Mouse (Mus musculus) forebrain, embryonic 16.5 days (tissue): ENCODE data around the gene Wdr77. TPM values are rescaled to one million over a fixed set of nuclear protein-coding genes. Genes with fewer than 3 reads are reported as not detected.
A peak's percentile ranks its signal among the peaks of the same experiment; 100 is the strongest.

Experiments
- ATAC-seq: fragments of 200-750 bp; cut with Nextera tagmentation; 2 replicates; pipeline ENCODE4 v1.8.0; 2017; ENCODE audit warnings: mild to moderate bottlenecking, moderate library complexity
- H3K27ac ChIP-seq: fragments of 300-500 bp; sonication (generic); 2 replicates; pipeline ENCODE4 v1.5.1; 2014; ENCODE audit warnings: low read length, control low read depth
- H3K27me3 ChIP-seq: fragments of 300-500 bp; sonication (generic); replicated peaks from 2 replicates; pipeline ENCODE4 v1.6.1; 2014; ENCODE audit warnings: low read length; ENCODE audit not compliant: control insufficient read depth, insufficient read depth
- H3K36me3 ChIP-seq: fragments of 300-500 bp; sonication (generic); 2 replicates; pipeline ENCODE4 v1.6.1; 2014; ENCODE audit not compliant: control insufficient read depth, insufficient read depth
- H3K4me1 ChIP-seq: fragments of 300-500 bp; sonication (generic); replicated peaks from 2 replicates; pipeline ENCODE4 v1.6.1; 2014; ENCODE audit warnings: low read length; ENCODE audit not compliant: control insufficient read depth, insufficient read depth
- H3K4me2 ChIP-seq: fragments of 300-500 bp; sonication (generic); 2 replicates; pipeline ENCODE4 v1.6.1; 2014; ENCODE audit warnings: mild to moderate bottlenecking, low read length, control low read depth
- H3K4me3 ChIP-seq: fragments of 300-500 bp; sonication (generic); replicated peaks from 2 replicates; pipeline ENCODE4 v1.5.1; 2014; ENCODE audit warnings: mild to moderate bottlenecking, low read length, control low read depth
- H3K9ac ChIP-seq: fragments of 300-500 bp; sonication (generic); replicated peaks from 2 replicates; pipeline ENCODE4 v1.6.1; 2014; ENCODE audit warnings: low read depth, low read length, control low read depth
- H3K9me3 ChIP-seq: fragments of 300-500 bp; sonication (generic); 2 replicates; pipeline ENCODE4 v1.6.1; 2016; ENCODE audit warnings: low read length; ENCODE audit not compliant: control insufficient read depth
- whole genome bisulfite sequencing: fragments of 180-500 bp; shearing (Covaris S2); extraction: QIAGEN DNeasy Blood & Tissue Kit; methylation state at CpG from one replicate; pipeline ENCODE4 v1.1.7; 2014; 5-methylcytosine and 5-hydroxymethylcytosine counted together
- polyA plus RNA-seq: library from polyadenylated mRNA; unstranded; fragments of >200 nt; fragmentation: Nextera tagmentation; extraction: Ambion mirVana; gene quantifications from 2 replicates; pipeline ENCODE4 v1.2.1, GENCODE M21; 2015

The Wdr77 gene
- polyA plus RNA-seq, 1 experiment from 2014 or later = 118 TPM

- 96% methylated on average over 6 of the region's 6 CpGs for WGBS
- no peak overlapping the region for H3K4me2 ChIP-seq
- no peak overlapping the region for H3K4me3 ChIP-seq
- no peak overlapping the region for H3K27ac ChIP-seq
- ATAC-seq = no peak
- H3K9me3 ChIP-seq = no peaks in the 10 kb centered on the region
- no peaks in the 10 kb centered on the region for H3K36me3 ChIP-seq
- no peaks in the 10 kb centered on the region for H3K4me1 ChIP-seq
- H3K9ac ChIP-seq = no peak overlapping the region
- H3K27me3 ChIP-seq = no peaks in the 10 kb centered on the region
Observed at GRCm38 (mm10) chr3:105933926-105934325, 25.2 kb upstream of the Wdr77 start.

DNA sequence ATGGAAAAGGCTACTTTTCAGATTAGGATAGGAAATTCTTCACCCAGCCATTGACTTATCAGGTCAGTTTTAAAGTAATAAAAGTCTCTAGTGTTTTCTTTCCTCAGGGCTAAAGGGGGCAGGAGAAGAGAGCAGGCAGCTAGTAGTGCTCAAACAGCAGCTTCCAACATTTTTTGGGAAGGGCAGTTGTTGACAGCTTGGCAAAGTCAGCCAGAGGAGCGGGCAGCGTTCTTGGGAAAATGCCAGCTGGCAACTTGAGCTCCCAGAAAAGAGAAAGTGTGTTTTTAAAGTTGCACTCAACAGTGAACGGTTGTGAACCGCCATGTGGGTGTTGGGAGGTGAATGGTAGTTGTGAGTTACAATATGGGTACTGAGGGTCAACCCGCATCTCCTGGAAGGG lies 24.1 kb upstream of the Wdr77 start:
- Histone ChIP-seq H3K4me2 (no peak overlapping the region), H3K27ac (no peak overlapping the region), H3K4me1 (no peaks in the 10 kb centered on the region), H3K27me3 (no peaks in the 10 kb centered on the region), H3K4me3 (no peak overlapping the region), H3K9ac (no peak overlapping the region), H3K9me3 (no peaks in the 10 kb centered on the region), H3K36me3 (no peaks in the 10 kb centered on the region)
- WGBS = 51% methylated on average over 5 of the region's 5 CpGs
- ATAC-seq = no peak

DNA sequence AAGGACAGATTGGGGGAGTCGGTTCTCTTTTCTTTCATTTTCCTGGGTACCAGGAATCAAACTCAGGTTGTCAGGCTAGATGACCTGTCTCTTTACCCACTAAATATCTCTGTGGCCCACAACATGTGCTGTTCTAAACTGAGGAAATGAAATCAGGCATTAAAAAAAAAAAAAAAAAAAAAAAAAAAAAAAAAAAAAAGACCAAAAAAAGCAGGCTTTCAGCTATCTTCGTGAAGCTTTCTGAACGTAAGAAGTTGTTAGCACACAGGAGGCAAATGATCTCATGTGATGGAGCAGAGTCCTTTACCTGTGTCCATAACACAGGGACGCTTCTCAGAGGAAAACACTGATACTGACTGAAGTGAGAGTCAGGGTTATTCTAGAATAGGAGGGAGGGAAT lies 23.1 kb upstream of the Wdr77 start:
- peaks cover 4% of the 10 kb centered on the region for H3K36me3 ChIP-seq
- H3K4me2 ChIP-seq = no peak overlapping the region
- no peaks in the 10 kb centered on the region for H3K27me3 ChIP-seq
- WGBS = 90% methylated on average over 4 of the region's 4 CpGs
- H3K9ac ChIP-seq = no peak overlapping the region
- H3K27ac ChIP-seq = no peak overlapping the region
- no peak for ATAC-seq
- no peak overlapping the region for H3K4me3 ChIP-seq
- H3K4me1 ChIP-seq = no peaks in the 10 kb centered on the region
- H3K9me3 ChIP-seq = no peaks in the 10 kb centered on the region

- no peaks in the 10 kb centered on the region for H3K9me3 ChIP-seq
- no peaks in the 10 kb centered on the region for H3K4me1 ChIP-seq
- H3K9ac ChIP-seq = no peak overlapping the region
- peaks cover 40% of the 10 kb centered on the region for H3K36me3 ChIP-seq
- no peak overlapping the region for H3K4me3 ChIP-seq
- 96% methylated on average over 7 of the region's 7 CpGs for WGBS
- H3K4me2 ChIP-seq = no peak overlapping the region
- ATAC-seq = no peak
- H3K27ac ChIP-seq = no peak overlapping the region
- no peaks in the 10 kb centered on the region for H3K27me3 ChIP-seq
Observed at GRCm38 (mm10) chr3:105951348-105951747, 7.8 kb upstream of the Wdr77 start.

DNA sequence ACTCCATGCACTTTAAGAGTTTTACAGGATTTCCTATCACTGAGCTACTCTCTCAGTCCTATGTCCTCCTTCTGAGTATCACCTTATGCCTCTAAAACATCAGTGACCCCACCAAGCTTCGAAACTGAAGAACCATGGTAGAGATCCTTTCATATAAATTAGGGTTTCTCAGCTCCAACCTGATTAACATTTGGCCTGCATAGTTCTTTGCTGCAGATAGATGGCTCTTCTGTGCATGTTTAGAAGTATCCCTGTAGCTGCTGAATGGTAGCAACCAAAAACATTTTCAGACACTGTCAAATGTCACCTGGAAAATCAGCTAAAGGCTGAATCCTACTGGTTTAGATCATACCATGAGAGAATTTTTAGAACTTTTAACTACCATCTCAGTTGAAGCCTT lies 1.9 kb upstream of the Wdr77 start:
- no peaks in the 10 kb centered on the region for H3K9me3 ChIP-seq
- WGBS = 92% methylated on average over 1 of the region's 1 CpGs
- H3K4me1 ChIP-seq = peaks cover 27% of the 10 kb centered on the region
- no peak overlapping the region for H3K4me3 ChIP-seq
- no peak overlapping the region for H3K9ac ChIP-seq
- H3K36me3 ChIP-seq = peaks cover 22% of the 10 kb centered on the region
- H3K4me2 ChIP-seq = no peak overlapping the region
- H3K27me3 ChIP-seq = no peaks in the 10 kb centered on the region
- H3K27ac ChIP-seq = no peak overlapping the region
- ATAC-seq = no peak

- peak overlapping the region; percentile 98 for H3K9ac ChIP-seq
- ATAC-seq = no peak
- no peaks in the 10 kb centered on the region for H3K27me3 ChIP-seq
- 46% methylated on average over 5 of the region's 5 CpGs for WGBS
- no peak overlapping the region for H3K27ac ChIP-seq
- H3K36me3 ChIP-seq = peaks cover 23% of the 10 kb centered on the region
- H3K4me2 ChIP-seq = peak overlapping the region; percentile 72
- peaks cover 27% of the 10 kb centered on the region for H3K4me1 ChIP-seq
- H3K9me3 ChIP-seq = no peaks in the 10 kb centered on the region
- peak overlapping the region; percentile 89 for H3K4me3 ChIP-seq
Observed at GRCm38 (mm10) chr3:105958204-105958603, 965 bp upstream of the Wdr77 start.

DNA sequence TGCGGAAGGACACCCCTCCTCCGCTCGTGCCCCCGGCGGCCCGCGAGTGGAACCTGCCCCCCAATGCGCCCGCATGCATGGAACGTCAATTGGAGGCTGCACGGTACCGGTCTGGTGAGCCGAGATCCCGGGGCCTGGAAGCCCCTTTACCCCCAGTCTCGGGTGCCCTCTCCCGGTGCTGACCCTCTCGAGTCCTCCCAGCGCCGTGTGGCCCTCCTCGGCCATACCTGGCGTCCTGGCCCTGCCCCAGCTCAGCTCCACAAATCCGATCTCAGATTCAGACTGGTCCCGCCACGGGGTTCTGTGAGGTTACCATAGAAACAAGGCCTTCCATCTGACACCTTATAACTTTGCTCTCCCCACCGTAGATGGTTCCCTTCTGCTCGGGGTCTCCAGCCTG lies 416 bp downstream of the Wdr77 start:
- Histone ChIP-seq H3K4me3 (peak overlapping the region; percentile 89), H3K27me3 (no peaks in the 10 kb centered on the region), H3K4me1 (peaks cover 27% of the 10 kb centered on the region), H3K9ac (peak overlapping the region; percentile 79), H3K36me3 (peaks cover 29% of the 10 kb centered on the region), H3K4me2 (peak overlapping the region; percentile 90), H3K27ac (peak overlapping the region; percentile 67), H3K9me3 (no peaks in the 10 kb centered on the region)
- ATAC-seq = peak; percentile 63
- WGBS = under 1% methylated on average over 26 of the region's 26 CpGs

- 5% methylated on average over 6 of the region's 6 CpGs for WGBS
- H3K27me3 ChIP-seq = no peaks in the 10 kb centered on the region
Observed at GRCm38 (mm10) chr3:105959999-105960398, 830 bp downstream of the Wdr77 start, which contains the start of gene Atp5f1. Gene Atp5f1 (minus strand): TSS chr3:105960099.

GRCm38 (mm10) chr3:105960700-105961099 lies 1.5 kb downstream of the Wdr77 start:
- peaks cover 27% of the 10 kb centered on the region for H3K4me1 ChIP-seq
- no peaks in the 10 kb centered on the region for H3K27me3 ChIP-seq
- H3K36me3 ChIP-seq = peaks cover 33% of the 10 kb centered on the region
- no peak overlapping the region; the same call in 1 of the 2 replicates for H3K4me3 ChIP-seq
- H3K27ac ChIP-seq = no peak overlapping the region
- peak overlapping the region; percentile 90; the same call in 1 of the 2 replicates for H3K4me2 ChIP-seq
- no peak for ATAC-seq
- H3K9ac ChIP-seq = no peak overlapping the region
- 90% methylated on average over 2 of the region's 2 CpGs for WGBS
- no peaks in the 10 kb centered on the region for H3K9me3 ChIP-seq

More at GRCm38 (mm10) chr3:105959999-105960398, 830 bp downstream of the Wdr77 start, which contains the start of gene Atp5f1:
- Histone ChIP-seq H3K4me1 (peaks cover 27% of the 10 kb centered on the region), H3K9me3 (no peaks in the 10 kb centered on the region), H3K9ac (peak within 1 kb of the TSS; percentile 98), H3K4me2 (peak within 1 kb of the TSS; percentile 90), H3K36me3 (peaks cover 28% of the 10 kb centered on the region), H3K27ac (peak within 1 kb of the TSS; percentile 86), H3K4me3 (peak within 1 kb of the TSS; percentile 89)
- no peak for ATAC-seq
